Mouse (Mus musculus): ENCODE data around the gene Filip1.

DNA sequence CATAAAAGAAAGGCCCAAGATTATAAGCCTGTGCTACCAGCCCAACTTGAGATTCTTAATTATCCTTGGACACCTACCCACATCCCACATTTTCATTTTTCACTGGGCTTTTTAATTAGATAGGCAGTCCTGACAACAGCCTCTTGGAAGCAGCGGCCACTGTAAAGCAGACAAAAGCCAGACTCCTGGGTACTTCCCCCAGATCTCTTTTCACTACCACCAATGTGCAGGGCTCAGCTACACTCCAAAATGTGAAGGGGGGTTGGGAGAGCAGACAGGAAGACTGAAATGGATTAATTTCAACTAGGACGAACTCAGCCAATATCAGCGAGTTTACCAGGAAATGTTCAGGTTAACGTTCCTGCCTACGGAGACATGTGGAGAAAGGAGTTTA is 92.1 kb downstream of the Filip1 start:
- TF ChIP-seq POLR2A (IDR thresholded peaks at IDR 0.05; ENCODE audit: borderline replicate concordance, extremely low read depth, insufficient read depth, insufficient read length, poor library complexity, severe bottlenecking) (no peak), CTCF (IDR thresholded peaks at IDR 0.05; ENCODE audit: borderline replicate concordance, extremely low read depth, insufficient read depth, insufficient read length) (no peak)

All from brain, embryonic 14.5 days (tissue).